Mouse (Mus musculus) small intestine, adult 2 months (tissue): ENCODE results near the gene Creb5.

Experiments used
- CTCF ChIP-seq: fragments of 200-500 bp; IDR thresholded peaks from 2 replicates; pipeline ENCODE4 v1.5.1; 2012; ENCODE audit warnings: low read depth, mild to moderate bottlenecking, control low read depth, inconsistent platforms, low read length, moderate library complexity, mixed read lengths; ENCODE audit not compliant: insufficient replicate concordance, insufficient read length; ENCODE audit errors: extremely low read depth
- POLR2A ChIP-seq: fragments of 200-500 bp; IDR thresholded peaks from 2 replicates; pipeline ENCODE4 v1.6.1; 2012; ENCODE audit warnings: low read depth, mild to moderate bottlenecking, control low read depth, inconsistent platforms, low read length, moderate library complexity

DNA sequence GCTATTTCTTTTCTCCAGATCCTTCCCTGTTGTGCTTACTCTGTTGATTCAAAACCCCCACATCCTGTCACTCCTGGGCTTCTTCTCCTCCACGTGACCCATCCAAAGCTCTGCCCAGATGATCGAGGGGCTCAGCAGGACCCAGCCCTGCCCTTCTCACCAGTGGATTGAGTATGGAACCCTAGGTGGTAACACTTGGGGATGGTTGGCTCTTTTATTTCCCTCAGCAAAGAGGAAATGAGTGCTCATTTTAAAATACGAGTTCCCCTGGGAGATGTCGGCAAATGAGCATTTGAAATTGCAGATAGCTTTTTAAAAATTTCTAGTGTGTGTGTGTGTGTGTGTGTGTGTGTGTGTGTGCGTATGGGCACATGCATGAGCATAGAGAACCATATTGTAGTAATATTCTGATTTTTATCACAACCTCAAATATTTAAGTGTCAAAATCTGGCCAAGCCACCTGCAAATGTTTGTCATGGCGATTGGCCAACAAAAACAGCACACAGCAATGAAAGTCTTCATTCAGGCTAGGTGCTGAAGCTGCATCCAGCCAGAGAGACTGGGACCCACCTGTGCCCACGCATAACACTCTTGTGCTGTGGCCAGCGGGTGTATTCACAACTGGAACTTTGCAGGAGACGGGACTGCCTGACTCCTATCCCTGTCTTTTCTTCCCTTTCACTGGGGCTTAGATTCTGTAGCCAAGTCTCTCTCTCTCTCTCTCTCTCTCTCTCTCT, 162.5 kb downstream of the Creb5 start:
- TF ChIP-seq POLR2A (no peak), CTCF (no peak)
